In the genomic region with DNA sequence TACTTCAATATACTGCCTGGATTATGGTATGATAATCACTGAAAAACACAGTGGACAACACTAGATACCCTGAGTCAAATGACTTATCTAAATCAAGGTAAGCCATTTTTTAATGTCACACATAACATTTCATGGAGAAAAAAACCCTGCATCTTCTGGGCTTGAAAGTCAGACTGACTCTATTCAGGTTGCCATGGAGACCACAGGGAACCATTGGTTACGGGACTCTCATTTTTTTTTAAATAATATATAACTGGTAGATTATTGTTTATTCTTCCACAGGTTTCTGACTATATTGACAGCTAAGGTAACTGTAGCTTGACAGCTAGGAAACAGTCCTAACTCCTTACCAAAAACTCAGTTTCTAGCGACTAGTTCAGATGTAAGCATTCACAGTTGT, we compare ENCODE assay signal across 18 mouse cellular contexts. TPM values are rescaled to one million over a fixed set of nuclear protein-coding genes. Genes with fewer than 3 reads are reported as not detected.
"Had no signal": no experiment of that assay in that cellular context is flagged by ENCODE, and none has a peak within 500 bp of the region (broad histone marks: within the 10 kb centered on the region; RNA-seq: fewer than 3 reads in every experiment).

No protein-coding gene starts in this region.

- DNase-seq: kidney, postnatal 25 days; layer of hippocampus, adult 9-11 months; layer of hippocampus, postnatal 36 days; liver; liver, embryonic 13.5 days; liver, postnatal 0 days; thymus, postnatal 4 days had no signal

- H3K4me1 ChIP-seq: kidney, embryonic 15.5 days; liver, embryonic 13.5 days; lung, embryonic 15.5 days had no signal

- ATAC-seq: liver, postnatal 0 days had no signal

- H3K9ac ChIP-seq: kidney, embryonic 15.5 days; limb, embryonic 12.5 days; liver, embryonic 13.5 days; liver, postnatal 0 days; lung, embryonic 15.5 days; neural tube, embryonic 12.5 days had no signal

- H3K36me3 ChIP-seq: kidney, embryonic 15.5 days; limb, embryonic 12.5 days; liver, embryonic 13.5 days; lung, embryonic 15.5 days; neural tube, embryonic 12.5 days had no signal

- H3K4me2 ChIP-seq: kidney, embryonic 15.5 days; liver, embryonic 13.5 days; lung, embryonic 15.5 days; neural tube, embryonic 12.5 days had no signal

- H3K9me3 ChIP-seq: kidney, embryonic 15.5 days; limb, embryonic 12.5 days; liver, embryonic 13.5 days; lung, embryonic 15.5 days; neural tube, embryonic 12.5 days had no signal

- H3K27me3 ChIP-seq: kidney, embryonic 15.5 days; limb, embryonic 12.5 days; liver, embryonic 13.5 days; lung, embryonic 15.5 days; neural tube, embryonic 12.5 days had no signal

- H3K4me3 ChIP-seq: kidney, embryonic 15.5 days; limb, embryonic 12.5 days; liver, embryonic 13.5 days; lung, embryonic 15.5 days; neural tube, embryonic 12.5 days had no signal

- H3K27ac ChIP-seq: kidney, embryonic 15.5 days; limb, embryonic 12.5 days; liver, embryonic 13.5 days; lung, embryonic 15.5 days; neural tube, embryonic 12.5 days; stomach, postnatal 0 days had no signal

RNA-seq across cellular contexts. Expression of gene Olfr874, which starts 6.6 kb away (rescaled TPM):
- total RNA-seq: layer of hippocampus, adult 18-20 months; layer of hippocampus, postnatal 36 days; left cerebral cortex, adult 8-10 months; left cerebral cortex, postnatal 25 days; megakaryocyte-erythroid progenitor cell, adult 5-6 weeks; monocyte, adult 5-6 weeks; neutrophil, adult 5-6 weeks had no signal
- polyA plus RNA-seq: kidney, embryonic 15.5 days; limb, embryonic 12.5 days; liver, embryonic 13.5 days; liver, postnatal 0 days; lung, embryonic 15.5 days; neural tube, embryonic 12.5 days; stomach, postnatal 0 days had no signal

RNA-seq across cellular contexts. Expression of gene Olfr875, which starts 20.2 kb away (rescaled TPM):
- total RNA-seq: layer of hippocampus, adult 18-20 months; layer of hippocampus, postnatal 36 days; left cerebral cortex, adult 8-10 months; left cerebral cortex, postnatal 25 days; megakaryocyte-erythroid progenitor cell, adult 5-6 weeks; monocyte, adult 5-6 weeks; neutrophil, adult 5-6 weeks had no signal
- polyA plus RNA-seq: kidney, embryonic 15.5 days; limb, embryonic 12.5 days; liver, embryonic 13.5 days; liver, postnatal 0 days; lung, embryonic 15.5 days; neural tube, embryonic 12.5 days; stomach, postnatal 0 days had no signal

RNA-seq across cellular contexts. Expression of gene Olfr160, which starts 35.4 kb away (rescaled TPM):
- total RNA-seq: layer of hippocampus, adult 18-20 months; layer of hippocampus, postnatal 36 days; left cerebral cortex, adult 8-10 months; left cerebral cortex, postnatal 25 days; megakaryocyte-erythroid progenitor cell, adult 5-6 weeks; monocyte, adult 5-6 weeks; neutrophil, adult 5-6 weeks had no signal
- polyA plus RNA-seq: kidney, embryonic 15.5 days; limb, embryonic 12.5 days; liver, embryonic 13.5 days; liver, postnatal 0 days; lung, embryonic 15.5 days; neural tube, embryonic 12.5 days; stomach, postnatal 0 days had no signal

RNA-seq across cellular contexts. Expression of gene Olfr876, which starts 51.4 kb away (rescaled TPM):
- total RNA-seq: layer of hippocampus, adult 18-20 months; layer of hippocampus, postnatal 36 days; left cerebral cortex, adult 8-10 months; left cerebral cortex, postnatal 25 days; megakaryocyte-erythroid progenitor cell, adult 5-6 weeks; monocyte, adult 5-6 weeks; neutrophil, adult 5-6 weeks had no signal
- polyA plus RNA-seq: kidney, embryonic 15.5 days; limb, embryonic 12.5 days; liver, embryonic 13.5 days; liver, postnatal 0 days; lung, embryonic 15.5 days; neural tube, embryonic 12.5 days; stomach, postnatal 0 days had no signal
